Mouse (Mus musculus) heart, postnatal 0 days (tissue): ENCODE data around the gene Gm48551. TPM values are rescaled to one million over a fixed set of nuclear protein-coding genes. Genes with fewer than 3 reads are reported as not detected.

Experiments
- ATAC-seq: fragments of 200-750 bp; cut with Nextera tagmentation; 2 replicates; pipeline ENCODE4 v1.8.0; 2017; ENCODE audit warnings: low read depth, moderate number of reproducible peaks, moderate library complexity; ENCODE audit not compliant: insufficient read depth
- DNase-seq: peaks from one replicate; pipeline ENCODE4 v3.0.0-alpha.2; 2016; ENCODE audit warnings: low spot score
- H3K27ac ChIP-seq: fragments of 300-500 bp; sonication (generic); 2 replicates; pipeline ENCODE4 v1.5.1; 2014; ENCODE audit warnings: low read depth, mild to moderate bottlenecking
- H3K27me3 ChIP-seq: fragments of 300-500 bp; sonication (generic); 2 replicates; pipeline ENCODE4 v1.6.1; 2014; ENCODE audit warnings: low read length, mixed read lengths; ENCODE audit not compliant: control insufficient read depth, insufficient read depth
- H3K36me3 ChIP-seq: fragments of 300-500 bp; sonication (generic); replicated peaks from 2 replicates; pipeline ENCODE4 v1.6.1; 2014; ENCODE audit warnings: low read length, mixed read lengths; ENCODE audit not compliant: control insufficient read depth, insufficient read depth
- H3K4me1 ChIP-seq: fragments of 300-500 bp; sonication (generic); 2 replicates; pipeline ENCODE4 v1.6.1; 2014; ENCODE audit warnings: antibody characterized with exemption; ENCODE audit not compliant: control insufficient read depth, insufficient read depth
- H3K4me2 ChIP-seq: fragments of 300-500 bp; sonication (generic); 2 replicates; pipeline ENCODE4 v1.6.1; 2014; ENCODE audit warnings: low read depth, mild to moderate bottlenecking, low read length, moderate library complexity
- H3K4me3 ChIP-seq: fragments of 300-500 bp; sonication (generic); 2 replicates; pipeline ENCODE4 v1.5.1; 2014; ENCODE audit warnings: low read depth, low read length
- H3K9ac ChIP-seq: fragments of 300-500 bp; sonication (generic); replicated peaks from 2 replicates; pipeline ENCODE4 v1.6.1; 2014; ENCODE audit warnings: low read depth, low read length, mixed read lengths
- H3K9me3 ChIP-seq: fragments of 300-500 bp; sonication (generic); replicated peaks from 2 replicates; pipeline ENCODE4 v1.6.1; 2016; ENCODE audit warnings: low read length; ENCODE audit not compliant: control insufficient read depth
- CTCF ChIP-seq: IDR thresholded peaks from 2 replicates; pipeline ENCODE4 v1.5.1; 2016; ENCODE audit warnings: antibody characterized with exemption, control low read depth, low read depth
- EP300 ChIP-seq: IDR thresholded peaks from 2 replicates; pipeline ENCODE4 v1.6.1; 2016; ENCODE audit warnings: antibody characterized with exemption, low read depth
- WGBS: fragments of 180-500 bp; shearing (Covaris S2); extraction: QIAGEN DNeasy Blood & Tissue Kit; methylation state at CpG from one replicate; pipeline ENCODE4 v1.1.7; 2014; 5-methylcytosine and 5-hydroxymethylcytosine counted together
- polyA plus RNA-seq: library from polyadenylated mRNA; unstranded; fragments of >200 nt; fragmentation: Nextera tagmentation; extraction: Ambion mirVana; gene quantifications from 2 replicates; pipeline ENCODE4 v1.2.1, GENCODE M21; 2015
- total RNA-seq: library from RNA; depleted of rRNA; stranded (reverse); fragments of >200 nt; gene quantifications from 2 replicates; pipeline ENCODE4 v1.2.3, GENCODE M21; 2014; ENCODE audit warnings: low replicate concordance

Gm48551 gene
- total and polyA plus RNA-seq, 2 experiments from 2014 or later: 0.11 to 1.1 TPM

GRCm38 (mm10) chr10:81410981-81411380, 26.7 kb downstream of the Gm48551 start:
- H3K9me3 ChIP-seq: no peaks in the 10 kb centered on the region
- no peak overlapping the region for H3K4me3 ChIP-seq
- H3K4me2 ChIP-seq: 0 out of 2 replicates have a peak overlapping the region, but pooled peaks have one; percentile 33
- 54% methylated on average over 9 of the region's 9 CpGs for WGBS
- H3K36me3 ChIP-seq: peaks cover 21% of the 10 kb centered on the region
- H3K27me3 ChIP-seq: no peaks in the 10 kb centered on the region
- H3K4me1 ChIP-seq: peaks cover 77% of the 10 kb centered on the region
- DNase-seq (no peak), ATAC-seq (no peak)
- TF ChIP-seq EP300 (no peak), CTCF (no peak)
- H3K9ac ChIP-seq: no peak overlapping the region
- peak overlapping the region; percentile 97 for H3K27ac ChIP-seq

GRCm38 (mm10) chr10:81411471-81412400, 27.5 kb downstream of the Gm48551 start:
- H3K4me2 ChIP-seq: peak overlapping the region; percentile 33
- H3K4me3 ChIP-seq: no peak overlapping the region
- ATAC-seq: peak; percentile 55

DNA sequence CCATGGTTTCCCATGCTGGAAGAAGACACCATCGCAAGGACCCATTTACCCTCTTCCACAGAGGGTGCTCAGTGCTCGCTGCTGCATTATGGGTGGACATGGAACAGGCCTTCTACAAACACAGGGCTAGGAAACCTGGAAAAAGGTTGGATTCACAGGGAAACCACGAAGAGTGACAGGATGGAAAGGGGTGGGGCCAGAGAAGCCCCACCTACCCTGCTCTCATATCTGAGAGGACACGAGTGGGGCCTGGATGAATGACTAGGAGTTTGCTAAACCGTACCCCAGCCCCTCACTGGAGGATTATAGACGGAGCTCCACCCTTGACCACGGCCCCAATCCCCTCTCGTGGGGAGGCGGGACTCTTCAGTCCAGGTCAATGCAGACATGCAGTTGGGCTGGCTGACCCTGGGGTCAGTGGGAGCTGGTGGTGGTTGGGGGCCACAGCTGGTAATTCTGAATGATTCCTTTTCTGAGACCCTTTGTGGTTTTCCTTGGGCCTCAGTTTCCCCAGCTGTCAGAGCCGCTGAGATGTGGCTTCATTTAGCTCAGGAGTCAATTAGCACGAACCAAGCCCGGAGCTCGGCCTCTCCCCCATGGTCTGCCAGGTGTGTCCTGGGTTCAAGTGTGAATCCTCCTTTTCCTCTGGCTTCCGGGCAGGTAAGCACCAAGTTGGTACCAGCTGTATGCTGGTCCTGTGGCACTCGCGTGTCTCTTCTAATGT, 28.5 kb downstream of the Gm48551 start:
- Histone ChIP-seq H3K4me3 (no peak overlapping the region), H3K9me3 (no peaks in the 10 kb centered on the region), H3K4me2 (peak overlapping the region; percentile 33), H3K4me1 (peaks cover 83% of the 10 kb centered on the region), H3K27ac (peak overlapping the region; percentile 97), H3K9ac (0 out of 2 replicates have a peak overlapping the region, but pooled peaks have one; percentile 8), H3K27me3 (no peaks in the 10 kb centered on the region), H3K36me3 (0 out of 2 replicates have a peak, but pooled peaks cover 7% of the 10 kb centered on the region)
- no peak for DNase-seq
- TF ChIP-seq CTCF (no peak), EP300 (no peak)
- ATAC-seq: no peak
- 62% methylated on average over 16 of the region's 16 CpGs for WGBS

More at GRCm38 (mm10) chr10:81411471-81412400, 27.5 kb downstream of the Gm48551 start:
- H3K36me3 ChIP-seq: peaks cover 15% of the 10 kb centered on the region
- H3K27ac ChIP-seq: peak overlapping the region; percentile 97
- no peaks in the 10 kb centered on the region for H3K27me3 ChIP-seq
- peak; percentile 84 for DNase-seq
- H3K9ac ChIP-seq: 0 out of 2 replicates have a peak overlapping the region, but pooled peaks have one; percentile 8
- TF ChIP-seq CTCF: no peak
- TF ChIP-seq EP300: peak; percentile 87
- H3K4me1 ChIP-seq: peaks cover 83% of the 10 kb centered on the region
- H3K9me3 ChIP-seq: no peaks in the 10 kb centered on the region
- 13% methylated on average over 18 of the region's 18 CpGs for WGBS

DNA sequence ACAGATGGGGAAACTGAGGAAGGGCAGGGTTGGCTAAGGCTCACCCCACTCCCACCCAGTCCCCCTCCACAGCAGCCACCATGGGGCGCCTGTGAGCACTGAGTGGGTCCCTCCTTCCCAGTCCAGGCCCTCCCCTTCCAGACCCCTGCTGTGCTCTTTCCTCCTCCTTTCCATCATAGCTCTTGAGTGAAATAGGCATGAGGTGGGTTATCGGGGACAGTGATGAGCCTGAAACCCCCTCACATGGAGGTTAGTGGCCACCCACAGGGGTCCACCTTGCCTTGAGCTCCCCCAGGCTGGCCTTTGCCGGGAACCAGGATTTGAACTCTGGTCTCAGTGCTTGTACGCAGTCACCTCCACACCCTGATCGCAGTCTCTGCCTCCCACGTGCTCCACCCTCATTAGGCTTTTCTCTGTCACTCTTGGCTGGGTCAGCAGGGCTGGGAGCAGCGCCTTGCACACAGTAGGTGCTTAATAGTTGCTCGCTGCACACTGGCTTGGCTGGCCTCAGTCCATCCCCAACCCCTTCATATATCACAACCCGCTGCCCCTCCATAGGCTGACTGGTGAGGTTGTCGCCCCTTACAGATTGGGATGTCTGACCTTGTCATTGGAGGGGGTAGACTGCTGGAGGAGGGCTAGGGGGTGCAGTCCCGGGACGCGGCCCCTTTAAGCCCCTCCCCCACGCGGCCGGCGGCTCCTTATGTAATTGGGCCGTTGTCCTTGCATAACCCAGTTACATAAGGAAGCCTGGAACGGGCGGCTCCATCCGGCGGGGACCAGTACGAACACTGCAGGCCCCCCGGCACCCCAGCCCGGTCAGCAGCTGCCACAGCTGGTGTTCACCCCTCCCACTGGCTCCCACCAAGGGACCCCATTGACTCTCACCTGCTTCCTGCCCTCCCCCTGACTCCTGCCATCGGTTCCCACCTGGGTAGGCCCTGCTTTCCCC, 29.3 kb downstream of the Gm48551 start:
- H3K4me3 ChIP-seq: no peak overlapping the region
- H3K9me3 ChIP-seq: no peaks in the 10 kb centered on the region
- TF ChIP-seq CTCF (no peak), EP300 (peak; percentile 99)
- no peaks in the 10 kb centered on the region for H3K27me3 ChIP-seq
- ATAC-seq (peak; percentile 21), DNase-seq (peak; percentile 72)
- 34% methylated on average over 25 of the region's 26 CpGs for WGBS
- H3K27ac ChIP-seq: peak overlapping the region; percentile 97
- H3K4me1 ChIP-seq: peaks cover 83% of the 10 kb centered on the region
- H3K9ac ChIP-seq: 0 out of 2 replicates have a peak overlapping the region, but pooled peaks have one; percentile 6
- peak overlapping the region; percentile 48 for H3K4me2 ChIP-seq
- peaks cover 1% of the 10 kb centered on the region; the same call in 1 of the 2 replicates for H3K36me3 ChIP-seq

GRCm38 (mm10) chr10:81414682-81415081, 30.4 kb downstream of the Gm48551 start:
- ATAC-seq: no peak
- no peak overlapping the region for H3K9ac ChIP-seq
- DNase-seq: no peak

More at GRCm38 (mm10) chr10:81414682-81415081, 30.4 kb downstream of the Gm48551 start:
- no peaks in the 10 kb centered on the region for H3K9me3 ChIP-seq
- peak overlapping the region; percentile 97 for H3K27ac ChIP-seq
- H3K4me2 ChIP-seq: no peak overlapping the region
- peaks cover 6% of the 10 kb centered on the region; the same call in 1 of the 2 replicates for H3K36me3 ChIP-seq
- no peak overlapping the region for H3K4me3 ChIP-seq
- no peak for TF ChIP-seq EP300
- TF ChIP-seq CTCF: no peak
- H3K4me1 ChIP-seq: peaks cover 88% of the 10 kb centered on the region
- no peaks in the 10 kb centered on the region for H3K27me3 ChIP-seq
